Mouse (Mus musculus) left cerebral cortex, postnatal 10 days (tissue): Measurements from ENCODE around the gene Ctnna3. TPM values are rescaled to one million over a fixed set of nuclear protein-coding genes. Genes with fewer than 3 reads are reported as not detected.

Experiments
- DNase-seq, 2 experiments: peaks; one replicate each; pipeline ENCODE4 v3.0.0; 2021 to 2022; ENCODE audit warnings: low spot score in 2 of 2, mixed read lengths in 1 of 2; ENCODE audit errors: extremely low spot score in 1 of 2
- intact Hi-C: fragments of 180-260 bp; cut with DNase I; formaldehyde crosslinking; loops from one replicate; pipeline ENCODE4 v1.15.1; 2025
- total RNA-seq, 2 experiments: library from RNA; stranded (reverse); gene quantifications; 2 replicates each; pipeline ENCODE4 v1.2.3; 2021

The Ctnna3 gene
- total RNA-seq, 2 experiments from 2014 or later = 1.4 TPM

DNA sequence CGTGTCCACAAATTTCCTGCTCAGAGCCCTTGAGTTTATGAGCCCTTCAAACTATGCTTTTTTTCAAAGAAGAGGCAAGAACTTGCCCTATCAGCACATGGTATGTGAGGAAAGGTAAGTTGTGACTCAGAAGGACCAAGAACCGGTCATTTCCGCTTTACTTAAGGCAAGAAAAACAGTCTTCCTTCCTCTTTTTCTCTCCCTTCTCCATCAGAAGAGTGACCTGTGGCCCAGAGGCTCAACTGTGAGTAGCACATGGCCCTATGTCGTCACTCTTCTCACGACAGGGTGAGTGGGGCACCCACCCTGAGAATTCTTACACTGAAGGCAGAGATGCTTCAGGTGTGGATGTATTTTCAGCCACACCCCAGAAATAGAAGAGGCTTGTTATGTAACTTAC is 208.1 kb downstream of the Ctnna3 start:
- DNase-seq = no peak
- intact Hi-C loops = no loop called here

DNA sequence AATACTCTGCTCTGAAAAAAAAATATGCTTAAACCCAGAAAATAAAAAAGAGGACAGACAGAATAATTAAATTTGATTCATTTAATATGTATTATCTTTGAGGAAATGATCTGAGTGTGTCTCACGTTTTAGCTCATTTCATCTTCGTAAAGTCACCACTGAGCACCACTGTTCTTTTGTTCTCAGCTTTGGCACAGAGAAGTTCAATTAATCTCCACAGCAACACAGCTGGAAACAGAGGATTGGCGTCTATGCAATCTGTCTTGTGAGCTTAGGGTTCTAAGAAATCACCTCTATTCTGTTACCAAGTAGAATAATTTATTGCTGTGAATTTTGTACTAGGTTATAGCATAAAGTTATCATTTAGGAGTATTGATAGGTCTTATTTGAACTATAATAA is 217.4 kb downstream of the Ctnna3 start:
- DNase-seq = no peak
- intact Hi-C loops = no loop called here

DNA sequence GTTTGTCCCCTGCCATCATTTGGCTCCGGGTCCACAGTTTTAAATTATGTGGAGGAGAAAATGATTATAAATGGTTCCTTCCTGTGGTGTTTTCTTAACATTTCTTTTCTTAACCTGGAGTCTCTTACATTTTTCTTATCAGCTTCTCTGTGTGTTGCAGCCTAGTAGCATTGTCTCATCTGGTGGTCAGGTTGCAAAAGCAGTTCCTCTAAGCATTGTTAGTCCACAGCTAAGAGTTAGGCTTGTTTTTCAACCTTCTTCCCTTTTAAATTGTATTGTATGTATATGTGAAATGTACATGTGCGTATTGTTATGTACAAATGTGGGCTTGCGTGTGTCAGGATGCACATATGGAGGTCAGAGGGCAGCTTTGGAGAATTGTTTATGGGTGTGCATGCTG is 220.4 kb downstream of the Ctnna3 start:
- DNase-seq = no peak
- intact Hi-C loops = no loop called here

DNA sequence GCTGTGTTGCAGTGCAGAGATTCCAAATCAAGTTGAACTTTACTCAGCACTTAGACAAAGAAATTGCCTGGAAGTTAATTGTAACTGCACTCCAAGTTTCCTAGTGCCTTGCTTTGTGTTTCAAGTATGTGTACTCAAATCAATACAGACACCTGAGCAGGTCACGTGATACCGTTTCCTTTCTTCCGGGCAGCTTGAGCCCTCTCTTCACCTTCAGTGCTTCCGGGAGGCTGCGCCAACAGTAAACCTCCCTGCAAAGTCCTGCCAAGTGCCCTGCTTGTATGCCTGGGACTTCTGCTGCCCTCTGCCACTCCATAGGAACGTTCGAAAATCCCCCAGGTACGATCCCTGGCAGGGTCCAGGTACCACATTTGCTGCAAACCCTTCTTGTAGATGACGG is 223.0 kb downstream of the Ctnna3 start:
- no peak for DNase-seq
- intact Hi-C loops = no loop called here

DNA sequence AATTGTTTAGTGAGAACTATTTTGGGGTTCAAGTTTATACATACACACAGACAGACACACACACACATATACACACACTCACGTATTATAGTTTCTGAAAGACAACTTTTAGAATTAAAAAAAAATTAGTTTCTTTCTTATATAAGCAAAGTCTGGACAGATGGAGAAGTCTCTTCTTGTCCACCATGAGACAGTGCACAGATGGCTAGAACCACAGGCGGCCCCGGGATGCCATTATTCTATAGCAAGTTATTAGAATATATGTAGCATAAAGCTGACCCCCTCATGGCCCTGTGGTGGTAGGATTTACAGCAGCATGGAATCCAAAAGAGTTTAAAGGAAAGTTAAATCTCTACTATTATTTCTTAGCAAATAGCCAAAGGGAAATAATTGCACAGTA is 223.7 kb downstream of the Ctnna3 start:
- intact Hi-C loops = no loop called here
- no peak for DNase-seq

DNA sequence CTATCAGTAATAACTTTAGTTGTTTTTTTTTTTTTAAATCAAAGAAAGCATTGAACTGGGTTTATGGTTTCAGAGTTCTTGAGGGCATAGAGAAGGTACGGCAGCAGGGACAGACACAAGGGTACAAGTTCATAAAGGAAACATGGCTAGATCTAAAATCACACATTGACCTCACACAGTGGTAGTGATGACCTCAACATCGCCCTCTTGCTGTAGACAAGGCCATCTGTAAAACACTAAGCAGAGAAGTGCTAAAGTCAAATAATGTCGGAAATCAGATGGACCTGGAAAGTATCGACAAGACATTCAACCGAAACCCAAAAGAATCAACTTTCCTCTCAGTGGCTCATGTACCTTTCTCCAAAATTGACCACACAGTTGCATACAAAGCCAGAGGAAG is 224.7 kb downstream of the Ctnna3 start:
- no peak for DNase-seq
- intact Hi-C loops = no loop called here

DNA sequence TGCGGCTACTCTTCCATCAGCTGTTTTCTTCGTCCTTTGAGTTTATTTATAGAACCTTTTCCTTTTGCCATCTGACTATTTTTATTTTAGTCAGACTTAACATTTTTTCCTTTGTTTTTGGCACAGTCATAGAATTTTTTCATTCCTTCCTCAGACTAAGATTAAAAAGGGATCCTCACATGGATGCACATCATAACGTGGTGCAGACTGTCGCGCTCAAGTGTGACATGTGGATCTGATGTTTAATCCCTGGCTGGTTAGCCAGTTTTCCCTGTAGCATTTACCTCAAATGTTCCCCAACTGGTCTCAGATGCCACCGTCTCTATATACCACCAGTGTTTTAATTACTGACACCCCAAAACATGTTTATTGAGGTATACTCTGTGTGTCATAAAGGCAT is 246.4 kb downstream of the Ctnna3 start:
- intact Hi-C loops = no loop called here
- DNase-seq = no peak

DNA sequence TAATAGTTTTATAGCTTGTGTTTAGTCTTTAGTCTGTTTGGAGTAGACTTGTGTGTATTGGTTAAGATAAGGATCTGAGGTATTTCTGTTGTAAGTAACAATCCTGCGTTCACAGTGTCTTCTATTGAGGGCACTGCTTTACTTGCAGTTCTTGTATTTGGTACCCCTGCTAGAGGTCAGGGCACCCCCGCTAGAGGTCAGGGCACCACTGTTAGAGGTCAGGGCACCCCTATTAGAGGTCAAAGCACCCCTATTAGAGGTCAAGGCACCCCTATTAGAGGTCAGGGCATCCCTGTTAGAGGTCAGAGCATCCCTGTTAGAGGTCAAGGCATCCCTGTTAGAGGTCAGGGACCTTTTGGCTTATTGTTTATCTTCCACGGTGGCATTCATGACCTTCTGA is 259.3 kb downstream of the Ctnna3 start:
- DNase-seq = no peak
- intact Hi-C loops = no loop called here

DNA sequence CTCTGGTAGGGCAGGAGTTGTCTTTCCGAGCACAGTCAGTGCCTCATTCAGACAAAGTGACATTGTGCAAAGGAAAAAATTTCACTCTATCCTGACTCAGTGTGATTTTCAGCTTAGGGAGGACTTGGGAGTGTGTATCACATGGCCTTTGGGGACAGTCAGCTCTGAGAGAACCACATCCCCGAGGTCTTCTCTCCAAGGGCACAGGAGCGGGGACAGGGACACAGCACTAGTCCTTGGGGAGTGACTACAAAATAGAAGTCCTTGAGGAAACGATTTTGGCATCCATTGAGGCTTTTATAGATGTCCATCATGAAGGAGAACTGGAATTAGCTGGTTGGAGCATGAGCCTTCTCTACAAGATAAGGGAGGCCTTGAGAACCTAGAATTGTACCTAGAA is 259.8 kb downstream of the Ctnna3 start:
- intact Hi-C loops = no loop called here
- DNase-seq = no peak

DNA sequence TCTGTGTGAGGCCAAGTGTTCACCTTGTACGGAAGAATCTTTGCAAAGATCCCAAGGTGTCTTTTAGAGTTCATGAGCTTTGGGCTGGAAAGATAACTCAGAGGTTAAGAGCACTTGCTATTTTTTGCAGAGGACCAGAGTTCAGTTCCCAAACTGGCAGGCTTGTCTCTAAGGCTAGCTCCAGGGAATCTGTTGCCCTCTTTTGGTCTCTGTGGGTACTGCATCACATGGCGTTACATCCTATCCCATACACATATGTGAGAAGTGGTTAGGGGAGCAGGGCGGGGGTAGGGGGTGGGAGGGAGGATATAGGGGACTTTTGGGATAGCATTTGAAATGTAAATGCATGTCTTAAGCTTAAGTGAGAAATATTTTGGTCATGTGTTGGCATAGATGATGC is 262.1 kb downstream of the Ctnna3 start:
- intact Hi-C loops = no loop called here

DNA sequence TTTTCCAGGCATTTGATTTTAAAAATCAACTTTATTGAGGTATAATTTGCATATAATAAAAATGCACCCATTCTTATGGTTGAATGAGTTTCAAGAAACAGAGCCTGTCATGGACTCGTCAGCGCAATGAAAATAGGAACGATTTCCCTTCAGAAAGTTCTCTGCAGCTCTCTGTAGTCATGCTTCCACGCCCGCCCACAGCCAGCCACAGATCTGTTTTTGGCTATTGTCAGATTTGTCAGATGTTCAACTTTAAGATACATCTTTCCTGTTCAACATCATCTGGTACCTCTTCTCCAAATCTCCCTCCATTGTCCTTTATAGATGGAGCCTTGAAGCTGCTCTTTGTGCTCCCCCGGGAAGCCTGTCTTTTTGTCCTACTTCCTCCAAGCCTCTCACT is 280.3 kb downstream of the Ctnna3 start:
- no peak for DNase-seq
- intact Hi-C loops = no loop called here

More for the DNA sequence above, 262.1 kb downstream of the Ctnna3 start:
- no peak for DNase-seq

DNA sequence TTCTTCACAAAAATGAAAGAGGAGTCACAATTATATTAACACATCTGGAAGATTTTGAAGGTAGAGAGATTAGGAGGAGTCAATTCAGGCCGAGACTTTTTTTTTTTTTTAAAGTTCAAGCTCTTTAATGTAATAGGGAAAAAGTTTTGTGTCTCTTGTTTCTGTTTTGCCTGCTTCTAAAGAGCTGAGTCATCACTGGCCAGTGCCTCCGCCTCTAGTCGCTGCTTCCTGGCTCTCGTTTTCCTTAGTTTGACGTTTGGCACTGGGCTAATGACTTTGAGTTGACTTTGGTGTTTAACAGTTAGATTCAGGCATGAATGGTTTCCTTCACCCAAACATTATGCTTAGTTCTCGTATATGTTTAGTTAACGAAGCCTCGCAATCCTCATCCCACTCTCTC is 282.6 kb downstream of the Ctnna3 start:
- intact Hi-C loops = no loop called here
- DNase-seq = no peak

DNA sequence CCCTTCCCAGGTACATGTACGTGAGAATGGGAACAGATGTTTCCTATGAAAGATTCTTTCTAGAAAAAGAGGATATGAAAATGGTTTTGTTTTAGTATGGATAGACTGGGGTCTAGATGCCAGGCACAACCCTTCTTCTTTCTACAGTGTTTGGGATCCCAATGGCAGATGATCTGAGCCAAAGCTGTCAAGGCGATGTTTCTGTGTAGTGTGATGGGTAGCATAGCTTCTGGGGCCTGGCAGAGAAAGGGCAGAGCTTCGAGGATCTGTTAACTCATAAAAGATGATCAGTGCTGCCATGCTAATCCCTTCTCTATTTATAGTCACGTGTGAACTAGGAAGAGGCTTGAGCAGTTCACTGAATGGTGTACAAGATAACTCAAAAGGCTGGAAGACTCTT is 284.3 kb downstream of the Ctnna3 start:
- intact Hi-C loops = no loop called here
- DNase-seq = no peak

DNA sequence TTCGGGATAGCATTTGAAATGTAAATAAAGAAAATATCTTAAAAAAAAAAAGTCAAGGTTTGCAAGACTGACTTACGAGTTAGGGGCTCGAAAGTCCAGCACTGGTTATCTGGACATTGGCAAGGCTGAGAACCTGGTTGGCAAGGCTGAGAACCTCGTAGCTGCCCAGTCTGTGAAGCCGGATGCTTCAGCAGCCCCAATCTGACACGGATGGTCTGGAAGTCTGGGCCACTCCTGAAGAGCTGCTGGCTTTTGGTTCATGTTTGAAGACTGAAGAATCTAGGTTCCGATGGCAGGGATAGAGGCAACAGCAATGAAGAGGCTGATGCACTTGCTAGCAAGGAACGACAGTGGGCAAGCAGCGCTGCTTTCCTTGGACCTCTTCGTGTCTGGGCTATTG is 339.0 kb downstream of the Ctnna3 start:
- intact Hi-C loops = no loop called here
- DNase-seq = no peak

DNA sequence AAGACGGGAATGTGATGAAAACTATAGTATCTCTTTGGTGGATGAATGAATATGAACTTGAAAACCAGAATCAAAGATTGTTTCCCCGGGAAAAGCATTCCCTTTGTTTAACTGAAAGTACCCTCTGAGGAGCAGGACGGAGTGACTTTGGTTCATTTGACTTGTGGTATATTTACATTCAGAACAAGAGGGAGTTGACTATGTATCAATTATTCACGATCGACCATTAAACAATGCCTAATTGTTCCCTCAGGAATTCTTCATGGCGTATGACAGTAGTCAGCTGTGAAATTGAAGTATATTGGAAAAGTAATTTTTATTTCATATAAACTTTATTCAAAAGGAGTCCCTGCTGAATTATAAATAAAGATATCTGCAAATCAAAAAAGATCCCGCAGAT is 341.8 kb downstream of the Ctnna3 start:
- no peak for DNase-seq
- intact Hi-C loops = no loop called here

DNA sequence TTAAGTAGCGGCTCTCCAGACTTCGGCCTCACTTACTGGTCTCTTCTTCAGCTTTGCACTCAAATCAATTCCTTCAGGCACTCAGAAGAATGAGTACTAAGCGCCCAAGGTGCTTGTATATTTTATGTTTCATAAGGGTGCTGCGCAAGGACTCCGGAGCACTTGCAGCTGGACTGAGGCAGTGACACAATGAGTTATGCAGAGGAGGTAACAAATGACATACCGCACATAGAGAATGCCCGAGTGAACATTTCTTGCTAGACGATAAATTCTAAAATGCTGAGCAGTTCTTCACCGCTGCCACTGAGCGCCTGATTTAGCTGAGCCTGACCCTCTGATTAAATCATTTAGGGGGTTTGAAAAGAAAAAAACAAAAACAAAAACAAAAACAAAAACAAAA is 342.2 kb downstream of the Ctnna3 start:
- intact Hi-C loops = no loop called here

DNA sequence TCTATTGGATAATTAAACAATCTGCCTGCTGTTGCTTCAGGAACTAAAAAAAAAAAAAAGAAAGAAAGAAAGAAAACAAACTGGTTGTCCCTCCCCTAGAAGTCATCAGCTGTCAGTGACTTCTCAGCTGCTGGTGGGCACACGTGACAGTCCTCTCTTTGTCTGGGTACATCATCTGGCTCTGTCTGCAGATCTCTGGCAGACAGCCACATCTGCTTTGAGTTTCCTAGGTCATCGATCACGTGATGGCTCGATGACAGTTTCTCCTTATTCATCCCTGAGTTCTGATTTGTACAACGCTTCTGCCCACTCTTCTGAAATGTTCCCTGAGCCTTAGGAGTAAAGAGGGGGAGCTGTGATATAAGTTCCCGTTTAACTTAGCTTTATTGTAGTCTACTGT is 352.1 kb downstream of the Ctnna3 start:
- no peak for DNase-seq
- intact Hi-C loops = no loop called here

More for the DNA sequence above, 342.2 kb downstream of the Ctnna3 start:
- DNase-seq = no peak

DNA sequence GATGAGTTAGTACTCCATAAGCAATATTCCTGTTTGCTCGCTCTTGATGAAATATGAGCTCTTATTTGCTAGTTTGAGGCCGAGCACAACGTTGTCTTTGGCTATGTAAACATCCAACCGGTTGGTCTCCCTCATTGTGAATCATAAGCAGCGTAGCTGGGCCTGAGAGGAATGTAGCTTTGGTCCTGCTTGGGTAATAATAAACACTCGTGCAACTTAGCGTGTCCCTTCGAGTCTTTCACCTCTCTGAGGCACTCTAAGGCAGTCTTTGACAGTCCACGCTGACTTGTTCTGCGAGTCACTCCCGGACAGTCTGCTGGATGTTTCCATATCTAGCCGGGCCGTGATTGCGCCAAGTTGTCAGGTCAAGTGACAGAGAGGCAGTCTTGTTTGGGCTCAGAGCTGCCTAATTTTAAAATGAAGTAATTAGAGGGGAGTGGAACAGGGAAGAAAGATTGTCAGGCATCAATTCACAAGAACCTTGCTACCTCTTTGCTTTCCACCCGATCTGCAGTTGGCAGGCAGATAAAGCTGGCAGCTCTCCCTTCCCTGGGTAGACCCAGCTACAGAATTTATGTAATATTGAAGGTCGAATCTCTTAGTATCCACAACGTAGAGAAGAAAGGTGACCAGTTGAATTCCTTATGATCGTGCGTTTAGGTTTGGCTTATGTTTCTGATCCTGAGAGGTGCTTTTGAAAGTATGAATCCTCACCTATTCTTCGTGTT is 355.1 kb downstream of the Ctnna3 start:
- intact Hi-C loops = no loop called here
- no peak for DNase-seq

DNA sequence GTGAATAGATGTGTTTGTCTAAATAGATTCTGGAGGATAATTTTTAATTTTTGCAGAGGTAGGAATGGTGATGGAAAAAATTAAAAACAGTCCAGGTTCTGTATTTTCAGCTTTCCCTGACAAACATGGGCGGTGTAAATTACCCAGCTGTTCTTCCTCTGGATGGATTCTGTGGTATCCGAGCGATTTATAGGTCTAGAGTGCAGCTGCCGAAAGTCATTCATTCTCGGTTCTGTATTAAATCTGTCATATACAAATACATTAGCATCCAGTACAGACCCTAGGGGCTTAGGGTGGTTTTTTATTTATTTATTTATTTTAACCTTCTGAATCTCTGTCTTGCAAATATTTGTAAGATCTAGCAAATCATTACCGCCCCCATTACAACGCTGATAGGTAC is 356.5 kb downstream of the Ctnna3 start:
- intact Hi-C loops = no loop called here
- DNase-seq = no peak

DNA sequence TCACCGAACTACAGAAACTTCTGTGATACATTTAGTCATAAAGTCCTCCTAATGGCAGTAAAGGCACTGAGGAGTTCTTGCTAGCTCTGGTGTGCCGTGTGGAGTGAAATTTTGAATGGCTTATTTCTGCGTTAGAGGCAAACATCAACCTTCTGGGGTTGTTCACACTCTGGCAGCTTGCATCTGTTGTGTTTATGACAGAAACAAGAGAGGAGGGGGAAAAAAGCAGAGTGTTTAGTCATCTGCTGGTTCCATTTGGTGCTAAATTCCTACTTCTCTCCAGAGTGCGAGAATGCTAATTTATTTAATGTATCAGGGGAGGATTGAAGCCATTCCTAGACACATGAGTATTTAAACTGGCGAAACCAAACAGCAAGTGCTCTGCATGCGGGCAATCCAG is 374.0 kb downstream of the Ctnna3 start:
- intact Hi-C loops = no loop called here
- peak in 1 of 2 experiments; percentile 40 for DNase-seq

DNA sequence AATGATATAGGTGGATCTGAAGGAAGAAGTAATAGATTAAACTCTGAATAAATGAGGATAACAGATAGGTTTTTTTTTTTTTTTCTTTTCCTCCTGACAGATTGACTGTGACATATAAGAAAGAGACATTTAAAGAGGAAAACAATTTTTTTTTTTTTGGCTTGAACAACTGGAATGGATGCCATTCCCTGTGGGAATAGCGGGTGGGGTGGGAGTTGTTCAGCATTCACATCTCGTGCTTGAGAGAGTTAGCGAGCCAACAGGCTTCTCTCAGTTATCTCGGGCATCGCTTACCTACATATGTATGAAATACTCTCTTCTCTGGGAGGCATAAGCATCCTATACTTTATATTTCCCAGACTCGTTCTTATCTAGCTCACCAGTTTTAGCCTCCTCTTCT is 375.7 kb downstream of the Ctnna3 start:
- intact Hi-C loops = no loop called here
- DNase-seq = no peak
